Mouse (Mus musculus) ZHBTc4 (cell line): ENCODE measurements around the gene Zfp141.

Source experiments
- DNase-seq: peaks from one replicate; pipeline ENCODE4 v3.0.0-alpha.2; 2011; ENCODE audit warnings: low read depth, low spot score

Zfp141 gene

GRCm38 (mm10) chr7:42505588-42505987 lies at the start of gene Zfp141:
Gene Zfp141 (minus strand): TSS chr7:42505740.
- peak; percentile 97 for DNase-seq

GRCm38 (mm10) chr7:42551766-42552165 lies 46.2 kb upstream of the Zfp141 start:
- DNase-seq = peak; percentile 79

GRCm38 (mm10) chr7:42505186-42505585 lies 354 bp downstream of the Zfp141 start:
- peak; percentile 59 for DNase-seq

GRCm38 (mm10) chr7:42498248-42498647 lies 7.3 kb downstream of the Zfp141 start:
- DNase-seq = no peak

- DNase-seq = peak; percentile 93
Measured at GRCm38 (mm10) chr7:42497356-42497755, 8.2 kb downstream of the Zfp141 start.

- no peak for DNase-seq
Measured at GRCm38 (mm10) chr7:42496202-42496601, 9.3 kb downstream of the Zfp141 start.

GRCm38 (mm10) chr7:42490859-42491258 lies 14.7 kb downstream of the Zfp141 start:
- no peak for DNase-seq

- DNase-seq = no peak
Measured at GRCm38 (mm10) chr7:42490358-42490757, 15.2 kb downstream of the Zfp141 start.

GRCm38 (mm10) chr7:42454640-42455039 lies 50.9 kb downstream of the Zfp141 start:
- peak; percentile 81 for DNase-seq

GRCm38 (mm10) chr7:42450618-42451017 lies 54.9 kb downstream of the Zfp141 start:
- DNase-seq = peak; percentile 79

- peak; percentile 13 for DNase-seq
Measured at GRCm38 (mm10) chr7:42447850-42448249, 57.7 kb downstream of the Zfp141 start, which contains the start of gene 4933421I07Rik. Gene 4933421I07Rik (minus strand): TSS chr7:42448120.

- no peak for DNase-seq
Measured at GRCm38 (mm10) chr7:42447352-42447751, 58.2 kb downstream of the Zfp141 start.
